Mouse (Mus musculus) heart, postnatal 10 days (tissue): ENCODE data around the gene Syp. TPM values are rescaled to one million over a fixed set of nuclear protein-coding genes. Genes with fewer than 3 reads are reported as not detected.

Source experiments
- DNase-seq, 2 experiments: peaks; one replicate each; pipeline ENCODE4 v3.0.0; 2021
- intact Hi-C: fragments of 180-260 bp; cut with DNase I; formaldehyde crosslinking; loops from one replicate; pipeline ENCODE4 v1.15.1; 2025
- total RNA-seq, 2 experiments: library from RNA; stranded (reverse); gene quantifications; 2 replicates each; pipeline ENCODE4 v1.2.3; 2021

Gene Syp
- total RNA-seq, 2 experiments from 2014 or later = 0.57 to 1.9 TPM

DNA sequence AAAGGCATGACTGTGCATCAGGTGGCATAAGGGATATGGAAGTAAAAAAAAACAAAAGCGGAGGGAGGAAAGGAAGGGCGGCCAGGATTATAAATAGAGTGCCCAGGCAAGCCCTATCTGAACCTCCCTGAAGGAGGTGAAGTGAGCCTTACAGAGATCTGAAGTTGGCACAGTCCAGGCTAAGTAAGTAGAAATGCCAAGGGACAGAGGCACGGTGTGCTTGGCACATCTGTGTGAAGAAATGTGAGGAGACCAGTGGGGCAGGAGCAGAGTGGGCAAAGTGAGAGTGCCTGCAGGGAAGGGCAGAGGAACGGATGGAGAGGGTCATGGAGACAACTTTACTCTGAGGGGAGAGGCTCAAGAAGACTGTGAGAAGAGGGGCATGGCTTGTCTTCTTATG, 22.8 kb downstream of the Syp start:
- peak in 1 of 2 experiments; percentile 35 for DNase-seq
- intact Hi-C loops = no loop called here

DNA sequence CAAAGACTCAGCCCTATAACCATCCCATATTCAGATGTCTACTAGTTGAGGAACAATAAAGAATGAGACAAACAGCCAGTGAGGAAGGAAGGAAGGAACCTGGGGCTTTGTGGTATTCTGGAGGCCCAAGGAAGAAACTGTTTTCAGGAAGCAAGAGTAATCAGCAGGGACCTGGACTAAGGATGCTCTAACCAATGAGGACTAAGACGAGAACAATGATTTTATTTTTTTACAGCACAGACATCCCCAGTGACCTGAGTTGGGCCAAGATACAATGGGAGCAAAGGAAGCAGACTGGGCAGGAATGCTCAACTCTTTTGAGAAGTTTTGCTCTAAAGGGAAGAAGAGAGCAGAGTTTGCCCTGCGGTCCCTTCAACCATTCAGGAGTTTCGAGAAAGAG, 24.7 kb downstream of the Syp start:
- intact Hi-C loops = no loop called here
- DNase-seq = no peak

DNA sequence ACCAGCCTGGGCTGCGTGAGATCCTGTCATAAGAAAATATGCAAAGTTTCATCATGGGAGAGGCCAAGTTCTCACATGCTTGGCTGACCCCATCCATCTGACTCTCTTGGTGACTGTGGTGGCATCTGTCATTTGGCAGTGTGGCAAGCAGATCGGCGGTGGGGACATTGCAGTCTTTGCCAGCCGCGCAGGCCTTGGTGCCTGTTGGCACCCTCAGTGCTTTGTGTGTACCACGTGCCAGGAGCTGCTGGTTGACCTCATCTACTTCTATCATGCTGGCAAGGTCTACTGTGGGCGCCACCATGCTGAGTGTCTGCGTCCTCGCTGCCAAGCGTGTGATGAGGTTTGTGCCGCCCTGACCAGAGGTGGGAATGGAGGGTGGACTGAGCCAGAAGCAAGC, 26.5 kb downstream of the Syp start:
- intact Hi-C loops = no loop called here
- DNase-seq = peak; percentile 48 to 66

DNA sequence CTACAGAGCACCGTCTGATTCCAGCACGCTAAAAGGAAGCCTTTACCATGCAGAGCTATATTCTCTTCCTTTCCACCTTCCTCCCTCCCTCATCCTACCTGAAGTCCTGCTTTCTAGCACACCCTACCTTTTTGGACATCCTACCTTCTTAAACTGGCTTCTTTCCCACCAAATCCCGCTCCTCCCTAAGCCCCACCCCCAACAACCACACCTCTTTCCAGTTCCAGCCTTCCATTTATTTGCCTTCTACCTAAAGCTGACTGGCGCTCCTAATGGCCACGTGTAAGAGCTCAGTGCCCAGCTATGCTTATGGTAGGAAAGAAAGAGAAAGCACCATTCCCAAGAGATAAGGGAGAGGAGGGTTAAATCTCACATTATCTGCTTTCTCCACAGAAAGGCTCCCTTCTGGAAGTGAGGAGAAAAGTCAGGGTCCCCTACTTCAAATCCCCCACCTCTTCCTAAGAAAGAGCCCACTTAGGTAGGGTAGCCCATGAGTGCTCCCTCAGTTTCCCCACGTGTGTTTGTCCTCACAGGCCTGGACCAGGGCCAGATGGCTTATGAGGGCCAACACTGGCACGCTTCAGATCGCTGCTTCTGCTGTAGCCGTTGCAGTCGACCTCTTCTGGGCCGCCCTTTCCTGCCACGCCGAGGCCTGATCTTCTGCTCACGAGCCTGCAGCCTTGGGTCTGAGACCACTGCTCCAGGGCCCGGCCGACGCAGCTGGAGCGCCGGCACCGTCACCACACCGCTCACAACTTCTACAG, 27.6 kb downstream of the Syp start:
- intact Hi-C loops = no loop called here
- DNase-seq = no peak

DNA sequence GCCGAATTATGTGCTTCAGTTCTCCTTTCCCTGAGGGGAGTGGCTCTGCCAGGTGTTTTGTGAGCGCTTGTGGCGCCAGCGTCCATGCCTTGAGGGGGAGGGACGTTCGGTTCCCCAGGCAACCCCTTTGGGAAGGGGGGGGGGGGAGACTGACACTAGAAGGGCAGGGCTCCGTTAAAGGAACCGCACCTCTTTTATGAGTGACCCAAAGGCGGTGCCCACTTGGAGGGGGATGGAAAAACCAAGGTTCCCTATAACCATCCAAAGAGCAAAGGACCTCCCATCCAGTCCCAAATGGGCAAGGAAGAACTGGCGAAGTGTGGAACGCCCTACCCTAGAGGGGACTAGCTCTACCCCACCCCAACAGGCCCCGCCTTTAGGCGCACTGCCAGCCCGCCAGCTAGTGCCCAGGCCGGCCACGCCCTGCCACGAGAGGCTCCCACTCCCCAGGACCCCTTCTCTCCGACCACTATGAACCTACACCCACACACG, 32.2 kb downstream of the Syp start:
- peak; percentile 74 to 79 for DNase-seq
- intact Hi-C loops = no loop called here

DNA sequence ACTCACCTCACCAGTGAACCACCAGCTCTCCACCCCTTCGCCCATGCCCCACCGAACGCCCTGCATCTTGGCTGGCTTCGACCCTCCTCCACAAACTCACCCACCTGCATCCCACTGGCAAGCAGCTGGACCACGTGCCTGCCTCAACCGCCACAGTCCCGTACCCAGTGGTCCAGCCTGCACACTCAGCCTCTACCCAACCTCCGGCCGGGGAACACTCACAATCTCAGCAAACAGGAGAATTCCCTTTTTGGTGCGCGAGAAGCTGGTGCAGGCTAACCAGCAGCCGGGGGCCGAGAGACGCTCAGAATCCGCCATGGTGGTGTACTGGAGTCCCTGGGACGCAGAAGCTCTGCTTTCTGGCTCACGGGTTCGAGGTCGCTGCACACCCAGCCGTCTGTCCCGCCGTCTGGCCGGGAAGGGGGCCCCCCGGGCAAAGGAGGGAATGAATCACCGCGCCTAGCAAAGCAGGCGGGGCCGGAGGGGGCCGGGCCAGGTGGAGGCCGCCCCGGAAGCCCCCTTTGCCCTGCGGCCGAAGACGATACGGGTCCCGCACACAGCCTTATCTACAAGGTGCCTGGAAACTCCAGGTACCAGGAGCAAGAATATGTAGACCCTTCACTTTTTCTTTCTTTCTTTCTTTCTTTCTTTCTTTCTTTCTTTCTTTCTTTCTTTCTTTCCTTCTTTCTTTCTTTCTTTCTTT, 32.8 kb downstream of the Syp start, which contains the start of gene Plp2:
TSS of gene Plp2 (minus strand) at position 470 of the 703 bp plus-strand sequence.
- peak; percentile 46 to 52 for DNase-seq
- intact Hi-C loops = no loop called here

DNA sequence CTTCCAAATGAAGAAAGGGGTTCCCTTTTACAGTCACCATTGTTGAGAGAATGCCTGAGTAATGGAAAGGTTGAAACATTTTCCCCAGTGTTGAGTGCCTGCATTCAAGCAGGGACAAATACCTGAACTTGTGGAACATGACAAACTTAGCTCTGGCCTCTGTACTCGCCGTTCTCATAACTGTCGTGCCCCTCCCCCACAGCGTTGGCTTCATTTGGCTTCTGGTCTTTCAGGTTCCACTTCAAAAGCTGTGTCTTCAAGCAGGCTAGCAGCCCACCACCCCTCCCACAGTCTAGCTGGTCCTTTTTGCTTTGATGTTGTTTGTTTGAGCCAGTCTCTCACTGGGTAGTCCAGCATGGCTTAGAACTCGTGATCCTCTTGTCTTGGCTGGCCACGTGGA, 34.5 kb downstream of the Syp start:
- intact Hi-C loops = loop anchor here (2.0 kb wide), 1 partner anchor 24 kb away; no protein-coding TSS in a partner anchor
- DNase-seq = no peak

DNA sequence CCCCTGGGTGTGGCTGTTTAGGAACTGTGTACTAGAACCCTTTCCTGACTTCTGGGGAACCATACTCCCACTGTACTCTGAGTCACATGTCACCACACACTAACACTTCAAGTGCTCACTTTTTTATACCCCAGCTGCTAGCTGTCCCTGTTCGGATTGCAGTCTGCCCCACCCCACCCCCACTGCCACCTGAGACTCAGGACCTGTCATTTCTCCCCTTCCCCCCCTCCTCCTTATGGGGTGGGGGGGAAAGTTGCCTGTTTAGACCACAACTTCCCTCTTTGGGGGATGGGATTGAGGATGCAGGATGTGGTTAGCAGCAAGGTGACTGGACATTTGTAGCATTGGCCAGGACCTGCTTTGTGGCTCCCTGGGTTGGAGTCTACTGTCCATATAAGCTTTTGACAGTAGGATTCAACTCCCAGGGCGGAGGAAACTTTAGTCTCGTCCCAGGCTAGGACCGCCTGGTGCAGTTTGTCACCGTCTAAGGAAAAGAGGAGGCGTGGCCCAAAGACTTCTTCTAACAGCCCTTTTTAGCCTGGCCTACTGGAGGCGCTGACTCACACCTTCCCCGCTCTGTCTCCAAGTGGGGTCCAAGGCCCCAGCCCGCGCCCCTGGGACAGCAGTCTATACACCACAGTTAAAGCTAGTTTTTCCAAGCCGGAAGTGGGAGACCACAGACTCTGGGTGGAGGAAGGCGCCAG, 35.5 kb downstream of the Syp start:
- DNase-seq = no peak
- intact Hi-C loops = loop anchor here (2.0 kb wide), 1 partner anchor 25 kb away; no protein-coding TSS in a partner anchor

DNA sequence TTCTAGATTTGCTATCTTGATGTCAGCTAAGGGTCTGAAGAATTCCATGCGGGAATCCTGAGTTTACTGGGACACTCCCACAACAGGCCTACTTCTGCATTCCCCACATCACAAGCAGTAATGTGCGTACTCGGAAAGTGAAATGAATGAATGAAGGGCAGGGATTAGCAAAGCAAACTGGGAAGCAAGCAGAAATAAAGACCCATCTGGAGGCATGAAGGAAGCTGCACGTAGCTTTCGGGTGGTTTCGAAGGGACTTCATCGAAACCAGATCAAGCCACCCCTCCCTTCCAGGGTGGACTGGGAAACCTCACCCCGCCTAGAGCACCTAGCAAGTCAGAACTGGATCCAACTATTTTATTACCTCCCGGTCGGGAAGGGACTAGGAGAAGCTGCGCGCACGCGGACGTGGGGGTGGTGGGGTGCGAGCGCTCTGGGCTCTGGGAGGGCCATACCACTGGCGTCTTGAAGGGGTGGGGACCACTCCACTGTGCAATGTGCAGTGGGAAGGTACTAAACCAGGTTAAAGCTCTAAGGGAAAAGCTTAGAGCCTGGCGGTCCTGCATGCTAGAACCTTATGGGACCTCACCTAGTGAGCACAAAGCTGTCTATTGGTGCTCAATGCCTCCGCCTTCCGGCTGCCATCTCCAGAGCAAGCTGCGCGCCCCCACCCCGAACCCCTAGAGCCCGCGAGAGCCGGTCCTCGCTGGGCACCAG, 36.2 kb downstream of the Syp start:
- intact Hi-C loops = no loop called here
- no peak for DNase-seq

DNA sequence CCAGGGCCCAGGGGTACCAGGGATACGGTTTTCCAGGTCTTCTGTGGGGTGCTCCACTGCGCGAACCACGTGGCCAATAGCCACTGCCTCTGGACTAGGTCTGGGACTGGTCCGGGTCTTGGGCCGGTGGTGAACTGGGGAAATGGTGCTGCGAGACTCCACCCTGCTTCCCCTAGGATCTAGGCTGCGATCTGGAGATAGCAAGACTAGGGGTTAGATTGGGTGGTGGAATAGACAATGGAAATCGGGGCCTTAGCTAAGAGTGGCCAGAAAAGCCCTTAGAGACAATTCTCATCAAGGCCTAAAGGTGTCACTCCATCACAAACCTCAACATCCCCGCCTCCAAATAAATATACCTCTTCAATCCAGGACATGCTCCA, 36.7 kb downstream of the Syp start:
- DNase-seq = no peak
- intact Hi-C loops = no loop called here

DNA sequence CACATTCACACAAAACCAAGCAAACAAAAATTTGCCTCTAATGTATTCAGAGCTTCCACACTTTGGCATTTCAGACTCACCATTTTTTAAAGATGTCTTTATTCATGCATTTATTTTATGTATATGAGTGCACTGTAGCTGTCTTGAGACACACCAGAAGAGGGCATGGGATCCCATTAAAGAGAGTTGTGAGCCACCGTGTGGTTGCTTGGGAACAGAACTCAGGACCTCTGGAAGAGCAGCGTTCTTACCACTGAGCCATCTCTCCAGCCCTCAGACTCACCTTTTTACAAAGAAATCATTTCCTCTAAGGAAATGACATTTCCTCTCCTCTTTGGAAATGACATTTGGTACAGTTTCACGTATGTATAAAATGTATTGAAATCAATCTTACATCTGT, 40.7 kb downstream of the Syp start:
- DNase-seq = no peak
- intact Hi-C loops = no loop called here

DNA sequence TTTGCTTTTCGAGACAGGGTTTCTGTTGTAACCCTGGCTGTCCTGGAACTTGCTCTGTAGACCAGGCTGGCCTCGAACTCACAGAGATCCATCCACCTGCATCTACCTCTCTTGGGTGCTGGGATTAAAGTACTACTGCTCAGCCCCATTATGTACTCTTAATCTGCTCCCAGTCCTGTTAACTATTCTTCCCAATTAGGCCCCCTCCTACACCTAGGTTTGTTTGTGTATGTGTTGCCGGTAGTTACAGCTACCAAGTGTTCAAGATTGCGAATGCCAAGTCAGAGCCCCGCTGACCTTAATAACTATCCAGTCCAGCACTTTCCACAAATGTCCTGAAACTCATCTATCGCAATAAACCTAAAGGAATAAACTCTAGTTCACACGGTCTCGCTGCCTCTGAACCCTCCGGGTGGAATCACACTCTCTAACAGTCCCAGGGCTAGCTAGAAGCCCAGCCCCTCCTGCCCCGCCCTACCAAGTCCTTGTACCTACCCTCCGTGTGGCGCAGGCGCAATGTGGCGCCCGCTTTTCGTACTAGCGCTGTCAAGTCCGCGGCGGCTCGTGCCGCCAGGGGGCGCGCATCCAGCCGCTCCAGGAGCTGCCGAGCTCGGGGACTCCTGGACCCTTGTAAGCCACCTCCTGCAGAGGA, 41.3 kb downstream of the Syp start:
- peak; percentile 92 to 93 for DNase-seq
- intact Hi-C loops = no loop called here

DNA sequence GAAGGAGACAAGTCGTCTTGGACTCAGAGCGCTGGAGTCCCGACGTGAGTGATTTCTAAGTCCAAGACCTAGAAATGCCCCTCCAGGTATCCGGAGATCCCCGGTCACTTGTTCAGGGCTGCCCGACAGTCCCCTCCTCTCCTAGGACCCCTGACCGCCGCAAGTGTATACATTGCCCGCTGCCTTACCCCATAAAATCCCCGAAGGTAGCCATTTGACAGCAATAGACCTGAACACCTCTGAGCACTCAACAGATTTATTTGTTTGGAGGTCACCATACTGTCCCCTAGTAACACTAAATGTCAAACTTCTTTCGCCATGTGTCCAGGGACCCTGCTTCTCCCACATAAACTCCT, 41.8 kb downstream of the Syp start:
- no peak for DNase-seq
- intact Hi-C loops = no loop called here

DNA sequence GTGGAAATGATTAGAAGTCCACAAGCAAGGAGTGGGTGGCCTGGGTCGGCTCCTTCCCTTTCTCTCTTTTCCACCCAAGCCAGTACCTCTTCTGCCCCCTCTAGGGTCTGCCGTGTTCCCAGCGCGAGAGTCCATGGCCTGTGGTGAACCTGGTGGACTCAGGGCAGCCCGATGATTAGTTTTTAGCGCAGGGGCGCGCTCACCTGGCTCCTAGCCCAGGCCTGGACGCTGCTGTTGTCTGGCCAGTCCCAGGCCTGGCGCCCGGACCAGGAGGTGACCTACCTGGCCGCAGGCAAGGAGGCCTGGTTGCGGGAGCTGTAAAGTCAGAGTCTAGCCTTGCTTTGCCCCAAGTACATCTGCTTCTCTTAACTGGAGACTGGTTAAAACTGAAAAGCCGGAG, 42.6 kb downstream of the Syp start, which contains the start of gene Magix:
TSS of gene Magix (minus strand) at position 388 of the 400 bp plus-strand sequence.
- intact Hi-C loops = no loop called here
- DNase-seq = peak in 1 of 2 experiments; percentile 45

DNA sequence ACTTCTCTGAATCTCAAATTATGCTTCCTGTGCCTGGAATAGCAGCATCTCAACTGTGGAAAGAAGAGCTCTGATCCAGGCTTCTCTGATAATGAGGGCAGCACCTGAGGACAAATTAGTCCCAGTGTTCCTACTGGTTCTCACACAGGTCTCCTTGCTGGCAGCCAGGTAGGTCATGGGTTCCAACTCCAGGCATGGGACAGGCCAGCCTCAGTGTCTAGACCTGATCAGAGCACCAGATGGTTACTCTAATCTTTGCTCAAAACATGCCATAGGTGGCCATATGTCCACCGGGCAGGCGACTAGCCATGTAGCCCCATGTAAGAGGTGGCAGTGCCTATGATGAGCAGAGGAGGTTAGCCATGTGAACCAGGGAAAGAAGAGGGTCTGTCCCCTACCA, 50.0 kb downstream of the Syp start:
- no peak for DNase-seq
- intact Hi-C loops = no loop called here

DNA sequence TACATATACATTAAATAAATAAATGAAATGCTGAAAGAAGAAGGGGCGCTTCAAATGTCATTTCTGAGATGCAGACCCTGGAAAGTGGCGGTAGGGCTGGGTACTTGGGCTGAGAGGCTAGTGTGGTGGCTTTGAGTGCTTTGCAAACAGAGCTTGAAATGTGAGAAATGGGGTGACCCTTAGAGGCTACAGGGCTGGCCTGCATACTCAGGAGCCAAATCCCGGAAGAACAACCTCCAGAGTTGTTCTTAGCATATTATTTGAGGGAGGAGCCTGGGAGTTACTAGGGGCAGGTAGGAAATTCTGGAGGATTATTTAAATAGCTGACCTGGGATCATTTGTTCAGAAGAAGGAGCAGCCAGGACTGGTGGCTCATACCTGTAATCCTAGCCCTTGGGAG, 52.2 kb downstream of the Syp start:
- intact Hi-C loops = loop anchor here (5.0 to 10.0 kb wide), 4 partner anchors 43 to 268 kb away; partner anchors contain the start of genes Foxp3 and Ppp1r3f
- DNase-seq = no peak

DNA sequence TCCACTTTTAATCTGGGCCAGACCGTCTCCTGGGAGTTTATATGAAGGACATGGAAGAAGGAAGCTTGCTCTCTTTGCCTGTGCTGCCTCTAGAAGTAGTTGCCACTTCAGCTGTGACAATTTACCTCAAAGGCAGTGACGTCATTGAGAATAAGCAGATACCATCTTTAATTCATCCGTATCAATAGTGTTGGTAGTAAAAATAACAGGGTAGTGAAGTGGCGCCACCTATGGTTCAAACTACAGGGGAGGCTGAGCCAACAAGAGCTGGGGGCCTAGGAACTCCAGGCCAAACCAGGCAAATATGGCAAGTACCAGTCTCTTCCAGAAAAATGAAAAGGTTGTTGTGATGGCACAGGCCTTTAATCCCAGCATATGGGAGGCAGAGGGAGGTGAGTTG, 54.6 kb downstream of the Syp start:
- peak in 1 of 2 experiments; percentile 48 for DNase-seq
- intact Hi-C loops = loop anchor here (5.0 to 10.0 kb wide), 4 partner anchors 46 to 271 kb away; partner anchors contain the start of genes Foxp3 and Ppp1r3f

DNA sequence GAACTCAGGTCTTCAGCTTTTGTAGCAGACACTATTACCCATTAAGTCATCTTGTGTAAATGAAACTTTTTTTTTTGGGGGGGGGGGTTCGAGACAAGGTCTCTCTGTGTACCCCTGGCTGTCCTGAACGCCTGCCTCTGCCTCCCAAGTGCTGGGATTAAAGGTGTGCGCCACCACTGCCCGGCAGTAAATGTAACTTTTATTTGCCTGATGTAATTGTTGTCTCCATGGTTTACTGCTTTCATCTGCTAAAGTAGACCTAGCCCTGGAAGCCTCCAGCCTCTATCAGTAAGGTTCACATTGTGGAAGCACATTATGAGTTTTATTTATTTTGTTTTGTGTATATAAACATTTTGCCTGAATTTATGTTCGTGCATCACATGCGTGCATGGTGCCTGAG, 58.2 kb downstream of the Syp start:
- intact Hi-C loops = loop anchor here (10.0 kb wide), 1 partner anchor 122 kb away; the partner anchor contains the start of genes Foxp3 and Ppp1r3f
- DNase-seq = no peak

DNA sequence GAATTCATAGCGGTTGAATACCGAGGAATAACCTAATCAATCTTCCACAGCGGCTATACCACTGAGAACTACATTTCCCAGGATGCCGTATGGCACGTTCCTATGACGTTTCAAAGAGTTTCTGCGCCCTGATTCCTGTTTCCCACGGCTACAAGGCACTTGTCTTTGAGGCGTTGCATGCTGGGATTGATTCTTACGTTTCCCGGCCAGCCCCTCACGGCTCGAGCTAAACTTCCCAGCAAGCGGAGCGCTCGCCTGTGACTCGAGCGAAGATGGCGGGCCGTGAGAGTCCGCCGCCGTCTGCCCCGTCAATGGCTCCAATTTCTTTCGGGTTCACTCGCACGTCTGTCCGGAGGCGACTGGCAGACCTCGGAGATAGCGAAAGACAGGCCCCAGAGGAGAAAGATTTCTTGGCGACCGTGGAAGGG, 58.7 kb downstream of the Syp start, which contains the start of gene Gpkow:
TSS of gene Gpkow (plus strand) at position 178 of the 428 bp plus-strand sequence.
- DNase-seq = peak; percentile 83 to 90
- intact Hi-C loops = loop anchor here (10.0 kb wide), 1 partner anchor 122 kb away; the partner anchor contains the start of genes Foxp3 and Ppp1r3f
